Mouse (Mus musculus) olfactory bulb, adult 2 months (tissue): ENCODE measurements around the gene Tmem256.

Experiments used
- CTCF ChIP-seq: fragments of 200-500 bp; IDR thresholded peaks from 2 replicates; pipeline ENCODE4 v1.5.1; 2012; ENCODE audit warnings: low read depth, mild to moderate bottlenecking, low read length, moderate library complexity; ENCODE audit not compliant: insufficient read depth
- POLR2A ChIP-seq: fragments of 200-500 bp; IDR thresholded peaks from 2 replicates; pipeline ENCODE4 v1.6.1; 2012; ENCODE audit warnings: mild to moderate bottlenecking, low read depth, low read length, moderate library complexity; ENCODE audit not compliant: insufficient read depth

- no peak for TF ChIP-seq CTCF
- no peak for TF ChIP-seq POLR2A
Measured at GRCm38 (mm10) chr11:69880853-69881603, 42.7 kb downstream of the Tmem256 start, which contains the start of gene Kctd11.
